Comparison of ENCODE assay signal across 26 mouse cellular contexts in the genomic region with DNA sequence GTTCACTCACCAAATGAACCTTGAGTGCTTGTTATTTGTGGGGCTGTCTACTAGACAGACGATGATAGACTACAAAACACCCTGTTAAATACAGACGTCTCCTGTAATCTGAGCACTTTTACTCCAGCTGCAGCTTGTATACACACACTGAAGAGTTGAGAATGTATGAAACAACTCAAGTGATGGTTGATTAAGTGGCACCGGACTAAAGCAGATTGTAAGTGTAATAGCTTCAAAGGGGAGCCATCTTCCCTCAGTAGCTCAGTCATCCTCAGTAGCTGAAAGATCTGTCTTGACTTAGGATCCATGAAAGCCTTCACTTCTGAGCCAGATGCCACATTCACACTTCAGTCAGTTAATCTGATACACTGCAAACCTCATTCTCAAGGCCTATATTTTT. TPM values are rescaled to one million over a fixed set of nuclear protein-coding genes. Genes with fewer than 3 reads are reported as not detected.
DNase-seq lines count a peak whose midpoint lies in the region; ATAC-seq and TF ChIP-seq lines count a peak whose summit lies in the region.
"Had no signal": no experiment of that assay in that cellular context is flagged by ENCODE, and none has a peak within 500 bp of the region (broad histone marks: within the 10 kb centered on the region; RNA-seq: fewer than 3 reads in every experiment).

No protein-coding gene starts in this region.

- H3K9ac ChIP-seq in lung, postnatal 0 days (replicated peaks; ENCODE audit: low read depth) = no peak overlapping the region
- H3K9ac ChIP-seq: embryonic facial prominence, embryonic 12.5 days; embryonic facial prominence, embryonic 15.5 days; forebrain, postnatal 0 days; heart, embryonic 13.5 days; hindbrain, embryonic 13.5 days had no signal

- H3K4me2 ChIP-seq in lung, postnatal 0 days (replicated peaks; ENCODE audit: low read depth, low read length) = no peak overlapping the region
- H3K4me2 ChIP-seq: embryonic facial prominence, embryonic 12.5 days; embryonic facial prominence, embryonic 15.5 days; heart, embryonic 13.5 days; hindbrain, embryonic 13.5 days had no signal

- intact Hi-C loops in heart, postnatal 25 days (cut with DNase I) = no loop called here
- intact Hi-C loops in heart, postnatal 36 days (cut with DNase I) = no loop called here

- H3K27me3 ChIP-seq in lung, postnatal 0 days (replicated peaks; ENCODE audit: insufficient read depth, low read length) = no peaks in the 10 kb centered on the region
- H3K27me3 ChIP-seq: embryonic facial prominence, embryonic 12.5 days; embryonic facial prominence, embryonic 15.5 days; heart, embryonic 13.5 days; hindbrain, embryonic 13.5 days had no signal

- H3K4me3 ChIP-seq in lung, postnatal 0 days (ENCODE audit: low read depth, low read length) = no peak overlapping the region
- H3K4me3 ChIP-seq: embryonic facial prominence, embryonic 12.5 days; embryonic facial prominence, embryonic 15.5 days; gastrocnemius, adult 2 months; heart, embryonic 13.5 days; hindbrain, embryonic 10.5 days; hindbrain, embryonic 13.5 days had no signal

- no peaks in the 10 kb centered on the region for H3K4me1 ChIP-seq in lung, postnatal 0 days (ENCODE audit: insufficient read depth, low read depth, low read length)

- 0 out of 2 replicates have a peak overlapping the region, but pooled peaks have one; percentile 20 for H3K27ac ChIP-seq in lung, postnatal 0 days (ENCODE audit: low read length)
- H3K27ac ChIP-seq: embryonic facial prominence, embryonic 12.5 days; embryonic facial prominence, embryonic 15.5 days; gastrocnemius, adult 2 months; heart, embryonic 13.5 days; hindbrain, embryonic 10.5 days; hindbrain, embryonic 13.5 days had no signal

- H3K36me3 ChIP-seq in lung, postnatal 0 days (ENCODE audit: insufficient read depth, low read length) = no peaks in the 10 kb centered on the region
- H3K36me3 ChIP-seq: hindbrain, embryonic 13.5 days had no signal

- no peak for TF ChIP-seq CTCF in brain, embryonic 14.5 days (IDR thresholded peaks at IDR 0.05; ENCODE audit: borderline replicate concordance, extremely low read depth, insufficient read depth, insufficient read length)
- no peak for TF ChIP-seq CTCF in lung, postnatal 0 days (IDR thresholded peaks at IDR 0.05)

- no peak for TF ChIP-seq POLR2A in brain, embryonic 14.5 days (IDR thresholded peaks at IDR 0.05; ENCODE audit: borderline replicate concordance, extremely low read depth, insufficient read depth, insufficient read length, poor library complexity, severe bottlenecking)

- no peak for TF ChIP-seq EP300 in lung, postnatal 0 days (IDR thresholded peaks at IDR 0.05)

- no peaks in the 10 kb centered on the region for H3K9me3 ChIP-seq in lung, postnatal 0 days (ENCODE audit: low read length)
- H3K9me3 ChIP-seq: embryonic facial prominence, embryonic 12.5 days; embryonic facial prominence, embryonic 15.5 days; heart, embryonic 13.5 days; hindbrain, embryonic 13.5 days had no signal

- WGBS in lung, postnatal 0 days = 25% methylated on average over 3 of the region's 3 CpGs

- peak; percentile 91 for ATAC-seq in lung, postnatal 0 days
- ATAC-seq: activated CD4-positive, CD25-positive, alpha-beta regulatory T cell, adult 4 months; forebrain, embryonic 14.5 days; forebrain, postnatal 0 days; hindbrain, embryonic 16.5 days had no signal

- peak; percentile 53 for DNase-seq in heart, adult 11 months
- no peak for DNase-seq in heart, postnatal 25 days (ENCODE audit: low spot score)
- peak; percentile 27 for DNase-seq in brain, embryonic 14.5 days (ENCODE audit: low read depth)
- peak; percentile 88 for DNase-seq in lung, postnatal 0 days (ENCODE audit: low spot score)
- peak; percentile 39 for DNase-seq in lung, postnatal 25 days (ENCODE audit: low spot score)
- no peak for DNase-seq in thymus, postnatal 25 days
- no peak for DNase-seq in heart, postnatal 36 days
- no peak for DNase-seq in right cerebral cortex, postnatal 14 days
- DNase-seq: adrenal gland, adult 8-10 months; adrenal gland, postnatal 25 days; cerebellum, adult 18-20 months; cerebellum, adult 9-10 months; cerebellum, postnatal 25 days; forebrain, postnatal 0 days; gastrocnemius, adult 2 months; gastrocnemius, postnatal 14 days; heart, adult 18-20 months; heart, postnatal 14 days had no signal

RNA-seq across cellular contexts. Expression of a gene that starts 6.6 kb away (rescaled TPM):
- 1 to 10 TPM; 7.8 to 8.0 TPM for total RNA-seq in heart, postnatal 25 days (2021)
- 65.0 and 72.6 TPM in 2 replicates for polyA plus RNA-seq in brain, embryonic 14.5 days (2012; rRNA removed)
- 12.1 and 12.2 TPM in 2 replicates for polyA plus RNA-seq in lung, postnatal 0 days (2015; fragmentation: Nextera tagmentation; extraction: Ambion mirVana)
- total RNA-seq in heart, postnatal 36 days (2021) = 1 to 10 TPM; 6.7 to 6.9 TPM

RNA-seq across cellular contexts. Expression of a gene that starts 32.1 kb away (rescaled TPM):
- total RNA-seq in heart, postnatal 25 days (2021) = 10 to 100 TPM; 62.5 to 77.7 TPM
- 32.6 and 34.7 TPM in 2 replicates for polyA plus RNA-seq in brain, embryonic 14.5 days (2012; rRNA removed)
- 256 and 260 TPM in 2 replicates for polyA plus RNA-seq in lung, postnatal 0 days (2015; fragmentation: Nextera tagmentation; extraction: Ambion mirVana)
- total RNA-seq in heart, postnatal 36 days (2021) = 10 to 100 TPM; 66.9 to 79.2 TPM

RNA-seq across cellular contexts. Expression of a gene that starts 43.3 kb away (rescaled TPM):
- 1 to 10 TPM; 4.1 to 4.7 TPM for total RNA-seq in heart, postnatal 25 days (2021)
- polyA plus RNA-seq in brain, embryonic 14.5 days (2012; rRNA removed) = 2.9 and 4.3 TPM in 2 replicates
- 85.6 and 94.9 TPM in 2 replicates for polyA plus RNA-seq in lung, postnatal 0 days (2015; fragmentation: Nextera tagmentation; extraction: Ambion mirVana)
- total RNA-seq in heart, postnatal 36 days (2021) = 1 to 10 TPM; 4.0 to 4.7 TPM
- polyA plus RNA-seq: activated CD4-positive, CD25-positive, alpha-beta regulatory T cell, adult 4 months; forebrain, embryonic 14.5 days had no signal

RNA-seq across cellular contexts. Expression of a gene that starts 56.9 kb away (rescaled TPM):
- total RNA-seq in heart, postnatal 25 days (2021) = 1 to 10 TPM; 3.2 to 6.7 TPM
- 9.2 and 12.3 TPM in 2 replicates for polyA plus RNA-seq in brain, embryonic 14.5 days (2012; rRNA removed)
- polyA plus RNA-seq in lung, postnatal 0 days (2015; fragmentation: Nextera tagmentation; extraction: Ambion mirVana) = 4.0 and 4.2 TPM in 2 replicates
- 1 to 10 TPM; 4.5 to 6.1 TPM for total RNA-seq in heart, postnatal 36 days (2021)

RNA-seq across cellular contexts. Expression of a gene that starts 59.7 kb away (rescaled TPM):
- 1 to 10 TPM; 8.4 to 8.7 TPM for total RNA-seq in heart, postnatal 25 days (2021)
- 5.7 and 7.8 TPM in 2 replicates for polyA plus RNA-seq in brain, embryonic 14.5 days (2012; rRNA removed)
- polyA plus RNA-seq in lung, postnatal 0 days (2015; fragmentation: Nextera tagmentation; extraction: Ambion mirVana) = 7.7 and 9.9 TPM in 2 replicates
- 1 to 10 TPM; 9.6 to 9.7 TPM for total RNA-seq in heart, postnatal 36 days (2021)

Comparison
In these comparisons a context has a peak if more than half of its experiments do, and no peak if none do; other contexts are left out.
1. DNase-seq: peak in heart, adult 11 months (single experiment), brain, embryonic 14.5 days (single experiment), lung, postnatal 0 days (single experiment) and lung, postnatal 25 days (single experiment); none in heart, postnatal 25 days (single experiment), thymus, postnatal 25 days (single experiment), heart, postnatal 36 days (0 of 2) and right cerebral cortex, postnatal 14 days (single experiment).